Mouse (Mus musculus) forebrain, embryonic 16.5 days (tissue): ENCODE measurements around the gene Plin4. TPM values are rescaled to one million over a fixed set of nuclear protein-coding genes. Genes with fewer than 3 reads are reported as not detected.
"Not testable (repeated sequence)": the region's sequence is repeated elsewhere in the genome, so short reads cannot be mapped to it uniquely, and the experiment has no call there.

Experiments
- ATAC-seq: fragments of 200-750 bp; cut with Nextera tagmentation; 2 replicates; pipeline ENCODE4 v1.8.0; 2017; ENCODE audit warnings: mild to moderate bottlenecking, moderate library complexity
- H3K27ac ChIP-seq: fragments of 300-500 bp; sonication (generic); 2 replicates; pipeline ENCODE4 v1.5.1; 2014; ENCODE audit warnings: low read length, control low read depth
- H3K27me3 ChIP-seq: fragments of 300-500 bp; sonication (generic); replicated peaks from 2 replicates; pipeline ENCODE4 v1.6.1; 2014; ENCODE audit warnings: low read length; ENCODE audit not compliant: control insufficient read depth, insufficient read depth
- H3K36me3 ChIP-seq: fragments of 300-500 bp; sonication (generic); 2 replicates; pipeline ENCODE4 v1.6.1; 2014; ENCODE audit not compliant: control insufficient read depth, insufficient read depth
- H3K4me1 ChIP-seq: fragments of 300-500 bp; sonication (generic); replicated peaks from 2 replicates; pipeline ENCODE4 v1.6.1; 2014; ENCODE audit warnings: low read length; ENCODE audit not compliant: control insufficient read depth, insufficient read depth
- H3K4me2 ChIP-seq: fragments of 300-500 bp; sonication (generic); 2 replicates; pipeline ENCODE4 v1.6.1; 2014; ENCODE audit warnings: mild to moderate bottlenecking, low read length, control low read depth
- H3K4me3 ChIP-seq: fragments of 300-500 bp; sonication (generic); replicated peaks from 2 replicates; pipeline ENCODE4 v1.5.1; 2014; ENCODE audit warnings: mild to moderate bottlenecking, low read length, control low read depth
- H3K9ac ChIP-seq: fragments of 300-500 bp; sonication (generic); replicated peaks from 2 replicates; pipeline ENCODE4 v1.6.1; 2014; ENCODE audit warnings: low read depth, low read length, control low read depth
- H3K9me3 ChIP-seq: fragments of 300-500 bp; sonication (generic); 2 replicates; pipeline ENCODE4 v1.6.1; 2016; ENCODE audit warnings: low read length; ENCODE audit not compliant: control insufficient read depth
- WGBS: fragments of 180-500 bp; shearing (Covaris S2); extraction: QIAGEN DNeasy Blood & Tissue Kit; methylation state at CpG from one replicate; pipeline ENCODE4 v1.1.7; 2014; 5-methylcytosine and 5-hydroxymethylcytosine counted together
- polyA plus RNA-seq: library from polyadenylated mRNA; unstranded; fragments of >200 nt; fragmentation: Nextera tagmentation; extraction: Ambion mirVana; gene quantifications from 2 replicates; pipeline ENCODE4 v1.2.1, GENCODE M21; 2015

Gene Plin4
- polyA plus RNA-seq, 1 experiment from 2014 or later = 0.14 TPM

- Histone ChIP-seq H3K9ac (no peak overlapping the region), H3K4me3 (no peak overlapping the region), H3K9me3 (no peaks in the 10 kb centered on the region), H3K36me3 (peaks cover 49% of the 10 kb centered on the region), H3K27ac (no peak overlapping the region), H3K27me3 (no peaks in the 10 kb centered on the region), H3K4me2 (no peak overlapping the region), H3K4me1 (no peaks in the 10 kb centered on the region)
- 93% methylated on average over 8 of the region's 8 CpGs for WGBS
- ATAC-seq = no peak
Measured at GRCm38 (mm10) chr17:56098180-56098579, 11.4 kb downstream of the Plin4 start.

GRCm38 (mm10) chr17:56096883-56097282 lies 12.7 kb downstream of the Plin4 start:
- H3K4me2 ChIP-seq = no peak overlapping the region
- H3K27ac ChIP-seq = no peak overlapping the region
- H3K9me3 ChIP-seq = no peaks in the 10 kb centered on the region
- no peak for ATAC-seq
- H3K9ac ChIP-seq = no peak overlapping the region
- H3K4me3 ChIP-seq = no peak overlapping the region
- 90% methylated on average over 12 of the region's 12 CpGs for WGBS
- no peaks in the 10 kb centered on the region for H3K27me3 ChIP-seq
- peaks cover 40% of the 10 kb centered on the region for H3K36me3 ChIP-seq
- no peaks in the 10 kb centered on the region for H3K4me1 ChIP-seq

- H3K36me3 ChIP-seq = peaks cover 19% of the 10 kb centered on the region; the same call in 1 of the 2 replicates
- H3K9me3 ChIP-seq = no peaks in the 10 kb centered on the region
- no peaks in the 10 kb centered on the region for H3K27me3 ChIP-seq
- H3K9ac ChIP-seq = no peak overlapping the region
- no peak overlapping the region for H3K27ac ChIP-seq
- H3K4me3 ChIP-seq = no peak overlapping the region
- no peaks in the 10 kb centered on the region for H3K4me1 ChIP-seq
- no peak for ATAC-seq
- WGBS = 96% methylated on average over 1 of the region's 1 CpGs
- no peak overlapping the region for H3K4me2 ChIP-seq
Measured at GRCm38 (mm10) chr17:56092794-56093193, 16.8 kb downstream of the Plin4 start.

- ATAC-seq = no peak
- no peaks in the 10 kb centered on the region for H3K27me3 ChIP-seq
- no peak overlapping the region for H3K9ac ChIP-seq
- WGBS = 80% methylated on average over 1 of the region's 1 CpGs
- H3K27ac ChIP-seq = no peak overlapping the region
- H3K4me2 ChIP-seq = no peak overlapping the region
- H3K4me3 ChIP-seq = no peak overlapping the region
- H3K9me3 ChIP-seq = no peaks in the 10 kb centered on the region
- H3K4me1 ChIP-seq = no peaks in the 10 kb centered on the region
- peaks cover 15% of the 10 kb centered on the region; the same call in 1 of the 2 replicates for H3K36me3 ChIP-seq
Measured at GRCm38 (mm10) chr17:56092312-56092711, 17.3 kb downstream of the Plin4 start.

- H3K4me1 ChIP-seq = peaks cover 28% of the 10 kb centered on the region
- peak overlapping the region; percentile 72 for H3K9ac ChIP-seq
- no peaks in the 10 kb centered on the region for H3K9me3 ChIP-seq
- WGBS = 4% methylated on average over 8 of the region's 8 CpGs
- H3K27me3 ChIP-seq = no peaks in the 10 kb centered on the region
- H3K4me2 ChIP-seq = peak overlapping the region; percentile 82
- ATAC-seq = peak; percentile 65
- H3K27ac ChIP-seq = peak overlapping the region; percentile 41; the same call in 1 of the 2 replicates
- H3K4me3 ChIP-seq = peak overlapping the region; percentile 66
- H3K36me3 ChIP-seq = no peaks in the 10 kb centered on the region; the same call in 1 of the 2 replicates
Measured at GRCm38 (mm10) chr17:56080781-56081585, 28.6 kb downstream of the Plin4 start.

GRCm38 (mm10) chr17:56079921-56080320 lies 29.7 kb downstream of the Plin4 start:
- WGBS = 2% methylated on average over 11 of the region's 11 CpGs
- Histone ChIP-seq H3K4me2 (peak overlapping the region; percentile 82), H3K9ac (peak overlapping the region; percentile 72), H3K4me1 (peaks cover 33% of the 10 kb centered on the region), H3K4me3 (peak overlapping the region; percentile 66), H3K27ac (no peak overlapping the region), H3K9me3 (no peaks in the 10 kb centered on the region), H3K27me3 (no peaks in the 10 kb centered on the region), H3K36me3 (no peaks in the 10 kb centered on the region; the same call in 1 of the 2 replicates)
- no peak for ATAC-seq

GRCm38 (mm10) chr17:56078880-56079795 lies 30.5 kb downstream of the Plin4 start, which contains the start of gene Hdgfl2:
Hdgfl2 (plus strand) TSS chr17:56079634.
- WGBS = under 1% methylated on average over 61 of the region's 61 CpGs
- Histone ChIP-seq H3K4me1 (peaks cover 36% of the 10 kb centered on the region), H3K4me2 (peak within 1 kb of the TSS; percentile 82)

GRCm38 (mm10) chr17:56078361-56078760 lies 31.2 kb downstream of the Plin4 start:
- ATAC-seq, H3K9me3 ChIP-seq, H3K27ac ChIP-seq, H3K36me3 ChIP-seq, H3K27me3 ChIP-seq, H3K9ac ChIP-seq: not testable (repeated sequence)
- 67% methylated on average over 9 of the region's 9 CpGs for WGBS
- Histone ChIP-seq H3K4me3 (peak overlapping the region; percentile 66), H3K4me2 (peak overlapping the region; percentile 46; the same call in 1 of the 2 replicates), H3K4me1 (peaks cover 40% of the 10 kb centered on the region)

More at GRCm38 (mm10) chr17:56078880-56079795, 30.5 kb downstream of the Plin4 start, which contains the start of gene Hdgfl2:
- peak within 1 kb of the TSS; percentile 72 for H3K9ac ChIP-seq
- H3K36me3 ChIP-seq = no peaks in the 10 kb centered on the region; the same call in 1 of the 2 replicates
- H3K9me3 ChIP-seq = no peaks in the 10 kb centered on the region
- no peaks in the 10 kb centered on the region for H3K27me3 ChIP-seq
- ATAC-seq = peak; percentile 90
- peak within 1 kb of the TSS; percentile 66 for H3K4me3 ChIP-seq
- peak within 1 kb of the TSS; percentile 35 for H3K27ac ChIP-seq

- Histone ChIP-seq H3K9me3 (no peaks in the 10 kb centered on the region), H3K27ac (no peak overlapping the region), H3K4me3 (no peak overlapping the region), H3K27me3 (no peaks in the 10 kb centered on the region), H3K9ac (no peak overlapping the region), H3K4me1 (peaks cover 40% of the 10 kb centered on the region), H3K36me3 (no peaks in the 10 kb centered on the region), H3K4me2 (no peak overlapping the region)
- 96% methylated on average over 5 of the region's 5 CpGs for WGBS
- no peak for ATAC-seq
Measured at GRCm38 (mm10) chr17:56077523-56077922, 32.1 kb downstream of the Plin4 start.
